Mouse (Mus musculus) liver, embryonic 14.5 days (tissue): ENCODE results near the gene Reln. TPM values are rescaled to one million over a fixed set of nuclear protein-coding genes. Genes with fewer than 3 reads are reported as not detected.
A peak's percentile ranks its signal among the peaks of the same experiment; 100 is the strongest.

ENCODE experiments used
- ATAC-seq: fragments of 200-750 bp; cut with Nextera tagmentation; 2 replicates; pipeline ENCODE4 v1.8.0; 2017; ENCODE audit warnings: moderate number of reproducible peaks, mild to moderate bottlenecking, moderate library complexity; ENCODE audit not compliant: insufficient read depth
- DNase-seq, 3 experiments: peaks; one replicate each; pipeline ENCODE4 v3.0.0-alpha.2; 2012 to 2013; ENCODE audit warnings: low read depth in 3 of 3, low spot score in 3 of 3
- H3K27ac ChIP-seq: fragments of 300-500 bp; sonication (generic); 2 replicates; pipeline ENCODE4 v1.5.1; 2014; ENCODE audit warnings: moderate library complexity, mild to moderate bottlenecking, control low read depth, inconsistent platforms
- H3K27me3 ChIP-seq: fragments of 300-500 bp; sonication (generic); 2 replicates; pipeline ENCODE4 v1.6.1; 2014; ENCODE audit warnings: mild to moderate bottlenecking, low read length, moderate library complexity; ENCODE audit not compliant: control insufficient read depth, insufficient read depth
- H3K36me3 ChIP-seq: fragments of 300-500 bp; sonication (generic); replicated peaks from 2 replicates; pipeline ENCODE4 v1.6.1; 2014; ENCODE audit warnings: low read depth; ENCODE audit not compliant: control insufficient read depth, insufficient read depth
- H3K4me1 ChIP-seq, 2 experiments: fragments of 200-500 bp in 1 of 2; fragments of 300-500 bp in 1 of 2; sonication (generic) in 1 of 2; replicated peaks; 2 replicates each; pipeline ENCODE4 v1.6.1; 2012 to 2014; ENCODE audit warnings: antibody characterized with exemption in 1 of 2, inconsistent platforms in 1 of 2, low read length in 1 of 2; ENCODE audit not compliant: control insufficient read depth in 2 of 2, insufficient read depth in 2 of 2
- H3K4me2 ChIP-seq: fragments of 300-500 bp; sonication (generic); 2 replicates; pipeline ENCODE4 v1.6.1; 2014; ENCODE audit warnings: low read depth, mild to moderate bottlenecking, control low read depth, moderate library complexity
- H3K4me3 ChIP-seq, 2 experiments: fragments of 200-500 bp in 1 of 2; fragments of 300-500 bp in 1 of 2; sonication (generic) in 1 of 2; 2 replicates each; pipeline ENCODE4 v1.5.1; 2012 to 2014; ENCODE audit warnings: low read depth in 2 of 2, low read length in 2 of 2, mild to moderate bottlenecking in 2 of 2, control low read depth in 1 of 2, inconsistent platforms in 1 of 2, moderate library complexity in 1 of 2; ENCODE audit not compliant: insufficient read depth in 1 of 2
- H3K9ac ChIP-seq: fragments of 300-500 bp; sonication (generic); replicated peaks from 2 replicates; pipeline ENCODE4 v1.6.1; 2014; ENCODE audit warnings: mild to moderate bottlenecking, control low read depth, moderate library complexity
- H3K9me3 ChIP-seq: fragments of 300-500 bp; sonication (generic); 2 replicates; pipeline ENCODE4 v1.6.1; 2016; ENCODE audit warnings: low read length, mixed read lengths; ENCODE audit not compliant: control insufficient read depth
- CTCF ChIP-seq: IDR thresholded peaks from 2 replicates; pipeline ENCODE4 v1.5.1; 2016; ENCODE audit warnings: antibody characterized with exemption, low read depth, control low read depth
- EP300 ChIP-seq: IDR thresholded peaks from 2 replicates; pipeline ENCODE4 v1.6.1; 2016; ENCODE audit warnings: antibody characterized with exemption, low read depth
- WGBS: fragments of 180-500 bp; shearing (Covaris S2); extraction: QIAGEN DNeasy Blood & Tissue Kit; methylation state at CpG from one replicate; pipeline ENCODE4 v1.1.7; 2014; ENCODE audit not compliant: insufficient replicate concordance; 5-methylcytosine and 5-hydroxymethylcytosine counted together
- polyA plus RNA-seq, 2 experiments: library from polyadenylated mRNA; depleted of rRNA in 1 of 2; stranded (reverse) in 1 of 2; unstranded in 1 of 2; fragments of >200 nt; fragmentation: Nextera tagmentation in 1 of 2; extraction: Ambion mirVana in 1 of 2; gene quantifications; 2 replicates each; pipeline versions ENCODE4 v1.2.1 to v1.2.3; 2012 to 2014

The Reln gene
- polyA plus RNA-seq, 2 experiments = 25.7 to 38.7 TPM

DNA sequence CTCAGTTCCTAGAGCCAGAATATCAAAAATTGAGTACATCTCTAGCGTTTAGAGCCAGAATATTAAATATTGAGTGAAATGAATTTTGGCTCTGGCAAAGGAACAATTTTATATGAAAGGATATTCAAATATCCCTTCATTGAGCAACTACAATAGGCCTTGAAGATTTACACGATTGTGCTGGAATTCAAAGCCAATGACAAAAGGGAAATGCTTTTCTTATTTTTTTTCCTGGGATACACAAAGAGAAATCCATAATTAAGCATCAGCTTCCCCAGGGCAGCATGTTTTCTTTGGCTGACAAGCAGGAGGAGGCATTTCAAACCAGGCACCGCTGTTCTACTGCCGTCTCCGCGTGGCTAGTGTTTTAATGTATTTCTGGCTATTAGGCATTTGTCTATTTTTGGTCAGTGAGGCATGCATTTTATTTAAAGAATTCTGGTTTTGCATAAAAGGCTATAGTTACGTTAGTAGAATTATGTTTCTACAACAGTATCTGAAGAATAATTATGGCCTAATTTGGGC is 62.3 kb downstream of the Reln start:
- no peak for ATAC-seq

DNA sequence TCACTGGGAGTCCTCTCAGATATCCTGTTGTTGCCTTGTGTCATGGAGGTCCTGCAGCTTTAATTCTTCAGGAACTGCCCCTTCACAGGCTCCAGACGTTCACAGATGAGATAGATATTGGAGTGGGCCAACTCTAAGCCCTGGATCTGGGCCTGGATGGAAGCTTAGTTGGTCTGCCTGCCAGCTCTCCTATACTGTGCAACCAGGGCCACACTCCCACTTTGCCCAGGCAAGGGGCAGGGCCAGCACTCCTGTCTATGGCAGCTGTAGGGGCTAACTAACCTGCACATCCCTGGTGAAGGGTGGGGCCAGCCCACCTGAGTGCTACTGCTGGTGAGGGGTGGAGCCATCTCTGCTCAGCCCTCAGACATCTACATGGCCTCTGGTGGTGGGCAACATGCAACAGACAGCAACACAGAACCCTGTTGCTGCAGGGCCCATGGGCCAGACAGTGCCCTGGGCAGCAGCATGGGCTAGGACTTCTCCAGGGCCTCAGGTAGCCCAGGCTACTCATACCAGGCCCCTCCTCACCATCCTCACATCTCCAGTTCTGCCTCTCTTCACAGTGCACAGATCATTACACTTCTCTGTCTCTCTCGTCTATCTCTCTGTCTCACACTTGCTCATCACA is 63.9 kb downstream of the Reln start:
- no peak for TF ChIP-seq CTCF
- no peak for TF ChIP-seq EP300
- no peak for DNase-seq
- H3K4me1 ChIP-seq = no peaks in the 10 kb centered on the region
- no peak overlapping the region for H3K4me2 ChIP-seq
- peak; percentile 33; the same call in 1 of the 2 replicates for ATAC-seq
- no peaks in the 10 kb centered on the region for H3K36me3 ChIP-seq
- H3K9ac ChIP-seq = no peak overlapping the region
- no peaks in the 10 kb centered on the region for H3K9me3 ChIP-seq
- WGBS = 32% methylated on average over 2 of the region's 2 CpGs
- no peak overlapping the region for H3K4me3 ChIP-seq
- H3K27ac ChIP-seq = no peak overlapping the region
- H3K27me3 ChIP-seq = no peaks in the 10 kb centered on the region

More for the DNA sequence above, 62.3 kb downstream of the Reln start:
- DNase-seq = no peak
- Histone ChIP-seq H3K36me3 (no peaks in the 10 kb centered on the region), H3K4me3 (no peak overlapping the region), H3K4me1 (no peaks in the 10 kb centered on the region), H3K27me3 (no peaks in the 10 kb centered on the region), H3K4me2 (no peak overlapping the region), H3K27ac (no peak overlapping the region), H3K9me3 (no peaks in the 10 kb centered on the region), H3K9ac (no peak overlapping the region)
- TF ChIP-seq CTCF = no peak
- WGBS = 76% methylated on average over 7 of the region's 7 CpGs

- ATAC-seq = no peak
- H3K9ac ChIP-seq = no peak overlapping the region
- H3K27me3 ChIP-seq = no peaks in the 10 kb centered on the region
- 76% methylated on average over 4 of the region's 4 CpGs for WGBS
- no peak overlapping the region for H3K4me2 ChIP-seq
- no peaks in the 10 kb centered on the region for H3K36me3 ChIP-seq
- H3K27ac ChIP-seq = no peak overlapping the region
- DNase-seq = no peak
- H3K9me3 ChIP-seq = no peaks in the 10 kb centered on the region
- no peak overlapping the region for H3K4me3 ChIP-seq
- H3K4me1 ChIP-seq = no peaks in the 10 kb centered on the region
- TF ChIP-seq EP300 = no peak
Measured at GRCm38 (mm10) chr5:22279201-22279600, 65.3 kb downstream of the Reln start.

GRCm38 (mm10) chr5:22274134-22274533 is 70.4 kb downstream of the Reln start:
- Histone ChIP-seq H3K4me3 (no peak overlapping the region), H3K36me3 (no peaks in the 10 kb centered on the region), H3K27ac (no peak overlapping the region), H3K27me3 (no peaks in the 10 kb centered on the region), H3K9ac (no peak overlapping the region), H3K9me3 (no peaks in the 10 kb centered on the region), H3K4me2 (no peak overlapping the region), H3K4me1 (no peaks in the 10 kb centered on the region)
- WGBS = 58% methylated on average over 4 of the region's 4 CpGs
- TF ChIP-seq CTCF (no peak), EP300 (no peak)
- DNase-seq (no peak), ATAC-seq (no peak)

- no peak for TF ChIP-seq EP300
- no peak for TF ChIP-seq CTCF
- Histone ChIP-seq H3K36me3 (no peaks in the 10 kb centered on the region), H3K4me3 (no peak overlapping the region), H3K9ac (no peak overlapping the region), H3K27ac (no peak overlapping the region), H3K4me1 (no peaks in the 10 kb centered on the region), H3K4me2 (no peak overlapping the region), H3K9me3 (no peaks in the 10 kb centered on the region), H3K27me3 (no peaks in the 10 kb centered on the region)
- DNase-seq (no peak), ATAC-seq (no peak)
- 45% methylated on average over 6 of the region's 6 CpGs for WGBS
Measured at GRCm38 (mm10) chr5:22266489-22267301, 77.8 kb downstream of the Reln start.
